Mouse (Mus musculus) gastrocnemius, postnatal 36 days (tissue): ENCODE measurements around the gene Mdm2. TPM values are rescaled to one million over a fixed set of nuclear protein-coding genes. Genes with fewer than 3 reads are reported as not detected.
"Not testable (repeated sequence)": the region's sequence is repeated elsewhere in the genome, so short reads cannot be mapped to it uniquely, and the experiment has no call there.

ENCODE experiments used
- DNase-seq, 2 experiments: peaks; one replicate each; pipeline ENCODE4 v3.0.0; 2022
- intact Hi-C: fragments of 180-260 bp; cut with DNase I; formaldehyde crosslinking; loops from one replicate; pipeline ENCODE4 v1.15.1; 2025
- long read RNA-seq, 2 experiments: library from polyadenylated mRNA; stranded (forward); transcript quantifications; one replicate each; pipeline ENCODE4 v2.0.0; 2021
- total RNA-seq, 2 experiments: library from RNA; stranded (reverse); gene quantifications; 2 replicates each; pipeline ENCODE4 v1.2.3; 2021

The Mdm2 gene
- 10 to 100 TPM; 40.8 to 44.9 TPM for total RNA-seq
- long read RNA-seq, experiment 1, transcript Mdm2-201 (12 exons, 3,099 nt) = major isoform, 19 of 27 reads
- long read RNA-seq, experiment 1, partial matches to known transcripts = 6 of 27 reads
- long read RNA-seq, experiment 1, other reads (novel, unspliced or antisense) = 1 of 27 reads
- long read RNA-seq, experiment 2, transcript Mdm2-201 (12 exons, 3,099 nt) = major isoform, 18 of 33 reads
- long read RNA-seq, experiment 2, partial matches to known transcripts = 13 of 33 reads
- long read RNA-seq, experiment 2, other reads (novel, unspliced or antisense) = 2 of 33 reads

- DNase-seq = peak; percentile 97
- intact Hi-C loops = no loop called here
These were observed at the start of gene Mdm2 for GRCm38 (mm10) chr10:117710604-117711141. TSS of gene Mdm2 (minus strand) at chr10:117710758.

- intact Hi-C loops = no loop called here
These were observed 49.5 kb upstream of the Mdm2 start for GRCm38 (mm10) chr10:117759844-117760630.

DNA sequence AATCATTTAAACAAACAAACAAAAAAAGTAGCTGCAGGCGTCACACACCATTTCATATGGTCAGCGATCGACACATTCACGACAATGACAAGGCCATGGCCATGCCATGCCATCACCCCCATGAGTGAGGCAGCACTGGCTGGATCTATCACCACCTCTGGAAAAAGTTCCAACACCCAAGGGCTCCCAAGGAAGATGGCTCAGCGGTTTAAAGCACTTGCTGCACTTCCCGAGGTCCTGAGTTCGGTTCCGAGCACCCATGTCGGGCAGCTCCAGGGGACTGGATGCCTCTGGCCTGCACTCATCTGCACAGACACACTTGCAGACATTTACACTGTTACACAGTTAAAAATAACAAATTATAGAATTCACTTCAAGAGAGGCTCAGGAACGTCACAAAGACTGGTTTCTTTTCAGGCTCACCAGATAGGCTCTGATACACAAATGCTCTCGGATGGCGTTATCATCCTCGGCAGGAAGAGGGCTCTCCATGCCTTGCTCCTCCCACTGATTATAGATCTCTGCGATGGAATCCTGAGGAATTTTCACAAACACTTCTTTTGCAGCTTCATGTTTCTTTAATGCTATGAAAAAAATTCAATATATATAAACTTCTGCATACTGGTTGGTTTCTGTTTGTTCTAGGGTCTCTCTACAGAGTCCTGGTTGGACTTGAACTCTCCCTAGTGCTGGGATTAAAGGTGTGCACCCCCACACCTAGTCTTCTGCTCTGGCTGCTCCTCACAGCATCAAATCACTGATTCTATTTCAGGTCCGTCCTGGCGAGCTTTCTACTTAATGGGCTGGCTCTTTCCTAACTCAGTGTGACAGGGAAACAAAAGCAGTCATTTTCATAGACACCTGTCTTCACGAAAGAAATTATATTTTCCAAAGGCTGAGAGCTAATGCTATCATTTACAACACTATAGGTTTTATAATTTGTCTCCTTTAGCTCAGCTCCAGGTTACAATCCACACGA is 48.5 kb upstream of the Mdm2 start:
- no peak for DNase-seq
- intact Hi-C loops = no loop called here

More at GRCm38 (mm10) chr10:117759844-117760630, 49.5 kb upstream of the Mdm2 start:
- no peak for DNase-seq

GRCm38 (mm10) chr10:117758344-117758743 is 47.8 kb upstream of the Mdm2 start:
- intact Hi-C loops, DNase-seq: not testable (repeated sequence)

DNA sequence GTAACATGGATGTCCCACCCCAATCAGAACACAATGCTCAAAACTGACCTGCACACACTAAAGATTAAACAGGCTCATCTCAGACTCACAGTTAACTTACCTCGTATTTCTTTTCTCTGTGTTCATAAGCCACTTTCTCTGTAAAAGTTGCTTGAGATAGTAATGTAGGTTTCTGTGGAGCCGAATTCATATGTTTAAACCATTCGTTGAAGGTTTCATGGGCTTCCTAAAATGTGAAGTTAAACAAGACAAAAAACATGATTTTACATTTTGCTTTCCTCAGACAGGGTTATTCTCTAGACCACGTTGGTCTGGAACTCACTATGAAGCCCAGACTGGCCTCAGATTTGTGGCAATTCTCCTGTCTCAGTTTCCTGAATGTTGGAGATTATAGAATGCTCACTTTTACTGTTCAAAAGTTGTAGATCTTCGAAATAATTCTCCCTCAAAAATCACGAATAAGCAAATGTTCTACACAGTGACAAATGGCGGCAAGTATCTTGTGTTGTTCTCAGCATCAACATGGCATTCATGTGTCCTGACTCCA is 47.3 kb upstream of the Mdm2 start:
- DNase-seq = no peak
- intact Hi-C loops = no loop called here

GRCm38 (mm10) chr10:117757259-117757658 is 46.7 kb upstream of the Mdm2 start:
- no peak for DNase-seq
- intact Hi-C loops = no loop called here

DNA sequence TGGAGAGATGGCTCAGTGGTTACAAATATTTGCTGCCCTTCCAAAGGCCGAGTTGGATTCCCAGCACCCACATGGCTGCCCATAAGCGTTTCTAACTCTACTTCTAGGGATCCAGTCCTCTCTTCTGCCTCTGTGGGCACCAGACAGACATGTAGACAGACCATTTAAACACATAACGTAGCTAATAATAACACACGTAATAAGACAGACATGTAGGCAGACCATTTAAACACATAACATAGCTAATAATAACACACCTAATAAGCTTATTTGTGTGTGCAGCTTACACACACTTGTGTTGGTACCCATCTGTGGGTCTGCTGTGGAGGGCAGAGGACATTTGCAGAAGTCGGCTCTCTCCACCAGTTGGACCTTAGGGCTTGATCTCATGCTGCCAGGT is 46.2 kb upstream of the Mdm2 start:
- intact Hi-C loops = no loop called here
- DNase-seq = no peak

DNA sequence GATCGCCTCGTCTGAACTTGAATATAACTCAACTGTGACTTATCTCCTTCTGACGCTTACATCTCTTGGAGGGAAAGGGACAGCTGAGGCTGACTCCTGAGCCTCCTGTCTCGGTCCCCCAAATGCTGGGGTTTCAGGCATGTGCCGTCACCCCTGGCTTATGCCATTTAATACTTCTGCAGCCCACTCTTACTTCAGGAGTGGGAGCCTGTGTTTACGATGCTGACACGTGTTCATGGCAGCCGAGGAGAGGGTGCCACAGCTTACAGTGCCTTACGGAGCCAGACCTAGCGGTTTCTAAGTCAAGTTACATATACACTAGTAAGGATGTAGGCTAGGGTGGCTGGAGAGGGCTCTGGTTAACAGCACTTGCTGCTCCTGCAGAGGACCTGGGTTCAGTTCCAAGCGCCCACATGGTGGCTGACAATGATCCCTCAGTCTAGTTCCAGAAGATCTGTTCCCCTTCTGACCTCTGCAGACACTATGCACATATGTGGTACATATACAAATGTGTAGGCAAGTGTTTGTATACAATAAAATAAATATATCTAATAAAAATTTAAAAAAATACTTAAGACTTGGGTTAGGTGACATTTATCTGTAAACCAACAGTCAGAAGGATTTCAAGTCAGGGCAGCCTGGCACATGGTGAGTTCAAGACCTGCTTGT is 45.4 kb upstream of the Mdm2 start:
- DNase-seq = no peak
- intact Hi-C loops = no loop called here

GRCm38 (mm10) chr10:117755086-117755798 is 44.7 kb upstream of the Mdm2 start:
- intact Hi-C loops = no loop called here
- no peak for DNase-seq

- no peak for DNase-seq
- intact Hi-C loops = no loop called here
These were observed 44.0 kb upstream of the Mdm2 start for GRCm38 (mm10) chr10:117754609-117754940.

DNA sequence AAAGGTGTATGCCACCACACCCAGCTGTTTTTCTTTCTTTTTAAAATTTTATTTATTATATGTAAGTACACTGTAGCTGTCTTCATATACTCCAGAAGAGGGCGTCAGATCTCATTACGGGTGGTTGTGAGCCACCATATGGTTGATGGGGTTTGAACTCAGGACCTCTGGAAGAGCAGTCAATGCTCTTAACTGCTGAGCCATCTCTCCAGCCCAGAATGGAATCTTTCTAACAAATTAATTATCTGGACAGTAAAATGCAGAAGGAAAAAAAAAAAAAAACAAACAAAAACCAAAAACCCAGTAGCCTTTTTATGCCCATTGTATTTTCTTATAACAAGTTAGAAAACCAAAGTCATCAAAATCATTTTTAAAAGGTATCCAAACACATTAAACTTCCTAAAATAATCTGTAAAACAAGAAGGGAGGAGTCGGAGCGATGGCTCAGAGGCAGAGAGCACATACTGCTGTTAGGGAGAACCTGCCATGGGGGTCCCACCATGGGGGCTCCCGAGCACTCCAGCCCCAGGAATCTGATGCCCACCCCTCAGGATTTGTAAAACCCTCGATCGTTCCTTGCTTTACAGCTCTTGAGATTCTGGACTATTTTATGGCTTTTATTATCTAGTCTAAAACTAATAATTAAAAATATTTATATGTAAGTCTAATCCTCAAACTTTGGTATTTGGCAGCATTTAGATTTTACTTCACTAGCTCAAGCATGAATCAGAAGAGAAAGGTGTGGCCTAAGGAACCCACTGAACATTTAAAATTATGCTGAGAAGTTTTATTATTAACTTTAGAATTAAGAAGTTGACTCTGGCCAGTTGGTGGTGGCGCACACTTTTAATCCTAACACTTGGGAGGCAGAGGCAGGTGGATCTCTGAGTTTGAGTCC is 43.4 kb upstream of the Mdm2 start:
- no peak for DNase-seq
- intact Hi-C loops = no loop called here

GRCm38 (mm10) chr10:117752851-117753647 is 42.5 kb upstream of the Mdm2 start:
- no peak for DNase-seq
- intact Hi-C loops = no loop called here

GRCm38 (mm10) chr10:117752304-117752821 is 41.8 kb upstream of the Mdm2 start:
- intact Hi-C loops = no loop called here
- no peak for DNase-seq

GRCm38 (mm10) chr10:117751744-117752143 is 41.2 kb upstream of the Mdm2 start:
- no peak for DNase-seq
- intact Hi-C loops = no loop called here

GRCm38 (mm10) chr10:117751282-117751610 is 40.7 kb upstream of the Mdm2 start:
- intact Hi-C loops = no loop called here
- no peak for DNase-seq

- no peak for DNase-seq
- intact Hi-C loops = no loop called here
These were observed 40.1 kb upstream of the Mdm2 start for GRCm38 (mm10) chr10:117750529-117751281.
